Mouse (Mus musculus): Measurements from ENCODE around the gene Gm37240.
A peak's percentile ranks its signal among the peaks of the same experiment; 100 is the strongest.
"Not testable (repeated sequence)": the region's sequence is repeated elsewhere in the genome, so short reads cannot be mapped to it uniquely, and the experiment has no call there.

Gm37240 gene

DNA sequence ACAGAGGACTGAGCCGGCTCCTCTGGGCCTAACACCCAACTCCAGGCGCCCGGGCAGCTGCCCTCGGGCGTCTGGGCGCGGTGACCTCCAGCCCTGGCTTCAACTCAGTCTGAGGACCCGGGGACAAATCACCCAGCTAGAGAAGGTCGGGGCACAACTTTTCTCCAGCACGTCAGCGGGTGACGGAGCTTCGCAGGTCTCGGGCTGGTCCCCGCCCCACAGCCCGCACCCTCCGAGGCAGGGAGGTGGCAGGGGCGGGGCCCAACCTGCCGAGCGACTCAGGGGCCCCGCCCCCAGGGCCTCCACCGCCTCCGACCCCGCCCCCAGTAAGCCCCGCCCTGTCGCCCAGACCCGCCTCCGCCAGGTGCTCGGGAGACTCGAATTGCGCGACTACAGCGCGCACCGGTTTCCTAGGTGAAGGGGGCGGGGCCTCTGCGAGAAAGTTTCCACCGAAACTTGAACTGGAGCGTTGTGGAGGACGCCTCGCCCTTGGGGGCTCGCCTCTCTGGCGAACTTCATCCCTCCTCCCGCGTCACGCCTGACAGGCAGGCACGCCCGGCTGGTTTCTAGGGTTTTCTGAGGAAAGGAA, at the start of gene Gm37240, which contains the start of gene Glt28d2:
Gene Gm37240, minus strand, starts transcription at position 280 of the 589 bp plus-strand sequence.
Gene Glt28d2, minus strand, starts transcription at position 278 of the 589 bp plus-strand sequence.
- peak; percentile 76 to 88 for DNase-seq (ENCODE audit: low spot score in 2 of 2)

DNA sequence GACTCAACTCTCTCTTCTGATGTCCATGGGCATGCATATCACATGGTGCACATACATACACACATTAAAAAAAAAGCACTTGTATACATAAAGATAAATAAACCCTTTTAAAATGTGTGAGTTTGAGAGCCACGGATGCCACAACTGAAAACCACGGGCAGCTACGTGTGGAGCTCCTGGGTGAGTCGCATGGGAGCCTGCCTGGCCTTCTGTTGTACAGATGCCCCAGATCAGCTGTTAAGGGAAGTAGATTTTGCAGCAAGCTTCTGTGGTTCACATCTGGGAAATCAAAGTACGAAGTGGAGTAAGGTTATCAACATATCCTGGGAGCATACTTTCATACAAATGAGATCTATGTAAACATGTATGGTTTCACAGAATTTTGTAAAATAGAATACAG, 46.3 kb upstream of the Gm37240 start:
- no peak for DNase-seq (ENCODE audit: low spot score in 2 of 2)

DNA sequence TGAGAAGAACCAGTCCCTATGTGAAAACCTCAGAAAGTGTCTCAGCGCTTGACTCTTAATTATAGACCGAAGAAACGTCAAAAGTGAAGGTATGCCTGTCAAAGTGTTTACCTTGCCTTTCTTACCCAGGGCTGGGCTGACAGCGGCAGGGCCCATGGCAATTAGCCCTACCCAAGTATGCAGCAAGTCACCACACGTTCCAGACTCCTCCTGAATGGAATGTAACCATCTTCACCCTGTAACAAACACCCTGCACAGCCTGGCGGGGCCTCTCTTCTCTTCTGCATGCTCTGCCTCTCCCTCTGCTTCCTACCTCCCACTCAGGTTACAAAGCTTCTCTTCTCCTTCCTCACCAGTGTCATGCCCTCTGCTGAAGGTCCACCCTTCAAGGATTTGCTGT, 44.5 kb upstream of the Gm37240 start:
- no peak for DNase-seq (ENCODE audit: low spot score in 2 of 2)

DNA sequence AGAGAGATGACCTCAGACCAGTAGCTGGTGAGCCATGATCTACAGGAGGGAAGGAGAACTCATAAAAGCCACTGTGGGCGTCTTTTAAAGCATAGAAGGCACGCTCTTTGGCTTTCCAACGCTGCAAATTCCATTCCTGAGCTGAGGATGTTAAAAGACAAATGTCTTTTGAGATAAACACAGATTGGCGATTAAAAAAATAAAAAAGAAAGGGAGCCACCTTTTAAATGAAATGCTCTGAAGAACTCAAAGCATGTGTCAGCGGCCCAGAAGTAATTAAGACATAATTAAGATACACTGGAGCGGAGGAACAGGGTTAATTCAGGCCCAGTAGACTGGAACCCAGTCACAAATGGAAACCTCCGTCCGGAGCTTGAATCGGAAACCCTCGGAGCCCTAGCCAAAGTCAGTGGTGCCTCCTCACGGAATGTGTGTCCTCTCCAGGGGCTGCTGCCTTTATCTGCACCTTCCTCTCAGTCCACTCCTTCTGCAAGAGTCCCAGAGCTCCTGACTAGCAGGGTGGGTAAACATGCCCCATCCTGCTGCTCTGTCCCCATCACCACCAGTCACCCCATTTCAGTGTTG, 43.4 kb upstream of the Gm37240 start:
- no peak for DNase-seq (ENCODE audit: low spot score in 2 of 2)

DNA sequence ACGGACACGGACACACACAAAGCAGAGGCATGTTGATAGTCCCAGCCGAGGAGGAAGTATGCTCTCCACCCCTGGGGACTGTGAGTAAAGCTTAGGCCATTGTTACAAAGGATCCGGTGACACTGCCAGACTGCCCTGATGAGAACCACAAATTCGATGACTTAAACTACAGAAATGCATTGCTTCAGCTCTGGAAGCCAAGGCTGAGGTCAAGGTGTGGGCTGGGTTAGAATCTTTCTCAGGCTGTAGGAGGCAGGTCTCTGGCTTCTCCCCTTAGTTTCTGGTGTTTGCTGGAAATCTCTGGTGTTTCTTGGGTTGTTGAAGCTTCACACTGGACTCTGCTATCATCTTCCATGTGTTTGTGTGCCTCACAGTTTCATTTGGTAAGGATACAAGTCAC, 42.4 kb upstream of the Gm37240 start:
- no peak for DNase-seq (ENCODE audit: low spot score in 2 of 2)

DNA sequence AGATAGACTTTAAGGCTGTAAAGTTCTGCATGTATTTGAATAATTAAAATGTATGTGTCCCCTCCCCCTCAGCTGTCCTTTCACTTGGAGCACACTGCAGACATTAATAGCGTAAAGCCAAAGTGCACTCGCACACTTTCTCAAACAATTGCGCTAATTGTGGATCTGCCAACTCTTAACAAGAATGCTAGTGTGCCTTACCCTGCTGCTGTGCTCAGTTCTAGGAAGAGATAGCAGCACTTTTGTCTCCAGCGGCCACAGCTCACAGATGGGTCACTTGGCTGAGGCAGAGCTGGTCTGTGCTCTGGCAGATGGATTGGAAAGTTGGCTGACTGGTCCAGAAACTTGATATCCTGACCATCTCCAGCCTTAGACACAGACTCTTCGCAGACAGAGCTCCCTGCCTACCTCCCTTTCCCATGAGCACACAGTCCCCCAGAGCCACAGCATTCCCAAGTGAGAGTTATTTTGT, 40.9 kb upstream of the Gm37240 start:
- no peak for DNase-seq (ENCODE audit: low spot score in 2 of 2)

DNA sequence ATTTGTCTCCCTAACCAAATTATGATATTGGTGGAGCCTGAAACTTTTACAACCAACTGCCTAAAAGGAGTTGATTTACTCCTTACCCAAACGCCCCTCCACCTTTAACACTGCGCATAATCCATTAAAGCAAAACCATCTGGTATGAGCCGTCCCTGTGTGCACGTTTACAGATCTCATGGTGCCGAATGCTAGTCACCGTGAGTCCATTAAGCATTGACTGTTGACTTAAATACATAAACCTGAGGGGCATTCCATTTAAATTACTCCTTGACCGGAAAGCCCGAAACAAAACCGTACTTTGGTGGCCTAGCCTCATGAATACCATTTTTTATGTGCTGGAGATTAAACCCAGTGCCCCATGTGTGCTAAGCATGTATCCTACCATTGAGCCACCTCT, 40.0 kb upstream of the Gm37240 start:
- DNase-seq (ENCODE audit: low spot score in 2 of 2), result no peak

DNA sequence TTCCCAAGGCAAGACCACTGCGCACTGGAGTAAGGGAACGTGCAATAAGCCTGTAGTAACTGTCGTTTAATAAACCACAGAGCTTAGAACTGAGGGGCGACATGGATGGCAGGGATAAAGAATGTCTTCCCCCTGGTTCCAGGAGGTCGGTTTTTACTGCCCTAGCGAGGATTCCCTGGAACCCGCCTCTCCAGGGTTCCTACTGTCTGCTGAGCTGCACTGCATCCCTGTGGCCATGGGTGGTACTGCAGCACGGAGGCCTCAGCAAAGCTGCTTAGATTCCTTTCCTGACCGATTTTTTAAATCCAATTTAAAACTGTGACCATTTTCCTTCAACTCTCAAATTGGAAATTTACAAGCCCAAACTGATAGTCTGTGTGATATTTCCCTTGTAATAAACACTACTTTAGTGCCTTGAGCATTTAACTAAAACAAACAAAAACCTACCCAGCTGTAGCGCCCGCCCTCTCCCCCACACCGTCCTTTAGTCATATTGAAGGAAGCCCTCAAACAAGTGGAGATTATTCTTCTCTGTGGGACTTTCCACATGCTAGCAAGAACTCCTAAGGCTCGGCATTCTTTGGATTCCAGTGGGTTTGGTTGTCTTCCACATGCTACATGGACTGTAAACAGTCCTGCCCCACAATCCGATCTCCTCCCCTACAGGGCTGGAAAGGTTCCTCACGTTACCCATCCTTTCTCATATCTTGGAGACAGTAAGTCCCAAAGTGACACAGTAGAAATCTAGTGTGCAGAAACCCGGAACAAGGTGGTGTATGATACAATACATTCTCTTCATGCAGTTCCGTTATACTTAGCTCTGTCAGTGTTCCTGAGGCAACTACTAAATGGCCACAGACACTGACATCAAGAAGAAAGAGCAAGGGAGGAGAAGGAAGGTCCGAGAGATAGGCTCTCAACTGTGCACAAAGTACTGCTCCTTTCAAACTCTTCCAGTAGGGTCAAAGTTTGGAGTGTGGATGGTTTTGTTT, 36.9 kb upstream of the Gm37240 start:
- DNase-seq (ENCODE audit: low spot score in 2 of 2), result peak; percentile 42 to 83

DNA sequence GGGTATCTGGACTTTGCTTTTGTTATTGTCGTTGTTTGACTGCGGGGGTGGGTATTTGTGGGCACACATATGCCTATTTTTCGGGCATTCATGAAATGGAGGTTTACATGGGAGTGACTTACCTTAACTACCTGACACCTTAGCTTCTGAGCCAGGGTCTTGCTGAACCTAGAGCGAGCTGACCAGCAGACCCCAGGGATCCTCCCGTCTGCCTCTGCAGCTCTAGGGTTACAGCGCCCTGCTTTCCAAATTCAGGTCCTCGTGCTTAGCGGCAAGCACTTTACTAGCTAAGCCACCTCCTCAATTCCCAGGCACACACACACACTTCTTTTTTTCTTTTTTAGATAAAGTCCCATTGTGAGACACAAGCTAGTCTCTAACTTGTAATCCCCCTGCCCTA, 36.0 kb upstream of the Gm37240 start:
- no peak for DNase-seq (ENCODE audit: low spot score in 2 of 2)

DNA sequence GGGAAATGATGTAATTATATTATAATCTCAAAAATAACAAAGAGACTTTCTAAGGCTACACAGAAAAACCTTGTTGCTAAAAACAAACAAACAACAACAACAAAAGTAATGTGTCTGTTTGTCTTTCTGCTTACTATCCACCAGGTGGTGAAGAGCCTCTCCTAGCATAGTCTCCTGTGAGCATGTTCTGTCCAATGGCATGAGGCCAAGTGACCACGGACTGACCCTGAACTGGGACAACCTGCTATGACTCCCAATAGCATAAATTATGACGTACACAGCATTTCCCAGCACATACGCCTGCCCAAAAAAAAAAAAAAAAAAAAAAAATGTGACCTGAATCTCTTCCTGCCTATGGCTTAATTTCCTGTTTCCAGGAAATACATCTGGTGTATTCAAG, 35.0 kb upstream of the Gm37240 start:
- no peak for DNase-seq (ENCODE audit: low spot score in 2 of 2)

DNA sequence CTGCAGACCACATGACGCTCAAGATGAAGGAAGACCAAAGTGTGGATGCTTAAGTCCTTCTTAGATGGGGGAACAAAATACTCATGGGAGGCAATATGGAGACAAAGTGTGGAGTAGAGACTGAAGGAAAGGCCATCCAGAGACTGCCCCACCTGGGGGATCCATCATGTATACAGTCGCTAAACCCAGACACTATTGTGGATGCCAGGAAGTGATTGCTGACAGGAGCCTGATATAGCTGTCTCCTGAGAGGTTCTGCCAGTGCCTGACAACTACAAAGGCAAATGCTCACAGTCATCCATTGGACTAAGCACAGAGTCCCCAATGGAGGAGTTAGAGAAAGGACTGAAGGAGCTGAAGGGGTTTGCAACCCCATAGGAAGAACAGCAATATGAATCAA, 33.4 kb upstream of the Gm37240 start:
- DNase-seq (ENCODE audit: low spot score in 2 of 2), result not testable (repeated sequence)

DNA sequence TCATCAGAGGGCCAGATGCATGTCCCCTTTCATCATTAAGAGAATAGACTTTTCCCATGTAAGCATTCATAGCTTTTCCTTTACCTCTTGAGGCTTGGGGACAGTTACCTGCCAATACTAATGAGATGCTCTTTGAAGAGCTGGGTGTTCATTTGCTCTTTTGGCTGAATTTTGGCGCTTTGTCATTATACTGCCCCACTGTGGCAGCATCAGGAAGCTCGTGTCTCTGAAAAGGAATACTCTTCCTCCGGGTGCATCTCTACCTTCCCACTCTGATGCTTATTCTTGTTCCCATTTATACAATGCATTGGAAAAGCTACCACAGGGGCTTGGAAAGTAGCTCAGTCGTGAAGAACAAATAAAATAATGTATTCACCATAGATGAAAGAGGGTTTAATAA, 30.3 kb upstream of the Gm37240 start:
- no peak for DNase-seq (ENCODE audit: low spot score in 2 of 2)

DNA sequence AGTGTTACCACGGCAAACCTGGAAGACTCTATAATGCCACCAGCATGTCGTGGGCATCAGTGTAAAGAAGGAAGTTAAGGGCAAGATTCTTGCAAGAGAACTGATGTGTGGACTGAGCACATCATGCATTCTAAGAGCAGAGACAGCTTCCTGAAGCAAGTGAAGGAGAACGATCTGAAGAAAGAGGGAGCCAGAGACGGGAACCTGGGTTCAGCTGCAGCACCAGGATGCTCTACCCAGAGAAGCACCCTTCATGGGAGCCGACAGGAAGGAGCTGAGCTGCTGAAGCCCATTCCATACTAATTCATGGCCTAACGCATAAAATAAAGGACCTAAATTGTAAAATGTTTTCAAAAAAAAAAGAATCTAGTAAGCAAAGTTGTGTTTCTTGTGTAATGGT, 27.5 kb upstream of the Gm37240 start:
- no peak for DNase-seq (ENCODE audit: low spot score in 2 of 2)

DNA sequence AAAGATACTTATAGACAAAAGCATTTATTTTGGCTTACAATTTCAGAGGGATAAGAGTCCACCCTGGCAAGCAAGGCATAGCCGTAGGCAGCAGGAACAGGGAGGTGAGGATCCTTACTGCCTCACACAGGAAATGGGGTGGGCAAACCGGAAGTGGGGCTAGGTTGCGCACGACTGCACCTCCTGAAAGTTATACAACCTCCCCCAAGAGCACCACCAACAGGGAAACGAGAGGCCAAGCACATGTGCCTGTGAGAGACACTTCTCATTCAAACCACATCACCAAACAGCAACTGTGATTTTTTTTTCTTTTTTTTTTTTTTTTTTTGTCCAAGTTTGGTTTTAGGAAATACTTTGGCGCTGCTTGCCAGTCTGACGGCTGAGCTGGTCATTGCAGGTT, 19.8 kb upstream of the Gm37240 start:
- DNase-seq (ENCODE audit: low spot score in 2 of 2), result no peak

DNA sequence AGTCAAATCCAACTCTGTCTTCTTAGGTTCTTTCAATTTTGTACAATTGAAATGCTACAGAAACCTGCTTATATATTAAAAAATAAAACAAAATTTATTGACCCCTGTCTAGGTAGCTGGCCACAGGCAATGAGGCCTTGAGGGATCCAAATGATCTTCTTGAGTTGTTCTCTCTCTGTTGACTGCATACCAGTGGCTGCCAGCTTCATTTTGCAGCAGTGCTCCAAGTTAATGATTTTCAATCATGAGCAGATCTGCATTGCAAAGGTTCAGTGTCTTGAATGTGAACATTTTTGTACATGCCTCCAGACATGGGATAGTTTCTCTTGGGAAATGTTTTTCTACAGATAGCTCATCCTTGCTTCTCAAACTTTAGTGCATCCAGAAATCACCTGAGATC, 17.1 kb upstream of the Gm37240 start:
- DNase-seq (ENCODE audit: low spot score in 2 of 2), result no peak

DNA sequence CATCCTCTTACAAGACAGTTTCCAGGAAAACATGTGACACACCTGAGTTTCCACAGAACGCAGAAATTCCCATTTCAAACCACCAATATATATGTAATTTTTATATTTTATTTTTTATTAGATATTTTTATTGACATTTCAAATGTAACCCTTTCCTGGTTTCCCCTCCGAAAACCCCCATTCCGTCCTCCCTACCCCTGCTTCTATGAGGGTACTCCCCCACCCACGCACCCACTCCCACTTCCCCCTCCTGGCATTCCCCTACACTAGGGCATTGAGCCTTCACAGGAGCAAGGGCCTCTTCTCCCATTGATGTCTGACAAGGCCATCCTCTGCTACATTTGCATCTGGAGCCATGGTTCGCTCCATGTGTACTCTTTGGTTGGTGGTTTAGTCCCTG, 7.7 kb upstream of the Gm37240 start:
- DNase-seq (ENCODE audit: low spot score in 2 of 2), result no peak

DNA sequence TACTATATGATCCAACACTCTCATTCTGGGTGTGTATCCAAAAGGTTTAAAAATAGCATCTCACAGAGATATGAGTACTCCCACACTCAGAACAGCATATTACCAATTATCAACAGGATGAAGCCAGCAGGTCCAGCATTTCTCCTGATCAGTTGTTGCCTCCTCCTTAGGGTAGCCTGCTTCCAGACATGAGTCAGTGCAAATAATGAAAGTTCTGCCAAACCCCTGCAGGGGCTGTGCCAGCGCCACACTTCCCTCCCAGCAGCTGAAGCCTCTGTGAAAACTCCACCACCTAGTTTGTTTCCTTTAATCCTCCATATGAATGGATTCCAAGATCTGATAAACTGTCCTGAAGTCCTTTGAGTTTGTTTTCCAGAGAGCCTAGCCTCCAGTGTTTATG, 4.3 kb upstream of the Gm37240 start:
- DNase-seq (ENCODE audit: low spot score in 2 of 2), result no peak

DNA sequence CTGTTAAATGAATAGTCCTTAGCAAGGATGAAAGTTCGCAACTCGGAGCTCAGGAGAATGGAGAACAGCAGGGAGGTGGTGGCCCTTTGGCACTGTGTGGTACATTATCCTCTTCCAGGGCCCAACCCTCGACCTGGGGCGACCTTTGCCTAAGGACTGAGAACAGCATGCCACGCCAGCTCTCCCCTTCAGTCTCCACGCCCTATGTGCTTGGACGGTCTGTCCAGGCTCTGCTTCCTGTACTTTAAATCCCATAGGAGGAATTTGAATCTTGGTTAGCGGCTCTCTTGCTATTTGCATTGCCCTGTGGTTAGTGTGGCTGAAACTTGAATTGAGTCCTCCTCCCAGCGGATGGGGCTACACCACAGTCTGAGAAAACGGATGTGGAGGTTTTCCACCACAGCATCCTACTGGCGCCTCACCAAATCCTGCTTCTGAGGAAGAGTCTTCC, 928 bp upstream of the Gm37240 start:
- DNase-seq (ENCODE audit: low spot score in 2 of 2), result no peak

DNA sequence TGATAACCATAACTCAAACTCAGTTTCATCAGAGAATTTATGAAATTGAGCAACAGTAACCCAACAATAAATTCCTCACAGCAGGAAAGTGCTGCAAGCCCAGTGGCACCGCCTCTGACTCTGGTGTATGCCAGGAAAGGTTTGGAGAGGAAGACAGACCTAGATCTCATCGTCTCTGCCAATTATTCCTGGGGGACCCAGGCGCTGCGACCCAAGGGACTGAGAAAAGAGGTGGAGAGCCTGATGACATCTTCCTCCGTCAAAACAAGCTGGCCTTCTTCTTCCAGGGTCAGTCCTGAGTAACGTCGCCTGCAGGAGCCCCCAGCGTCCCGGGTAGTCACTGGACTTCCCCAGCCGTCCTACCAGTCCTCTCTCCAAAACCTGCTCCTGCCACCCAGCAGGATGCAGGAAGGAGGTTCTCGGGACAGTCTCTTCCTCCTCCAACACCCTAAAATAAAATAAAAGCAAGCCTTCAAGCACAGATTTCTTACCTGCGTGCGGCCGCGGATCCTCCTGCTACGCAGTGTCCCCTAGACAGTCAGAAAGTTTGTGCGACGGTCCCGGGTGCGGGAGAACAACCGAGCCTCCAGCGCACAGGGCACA, 581 bp downstream of the Gm37240 start:
- no peak for DNase-seq (ENCODE audit: low spot score in 2 of 2)

DNA sequence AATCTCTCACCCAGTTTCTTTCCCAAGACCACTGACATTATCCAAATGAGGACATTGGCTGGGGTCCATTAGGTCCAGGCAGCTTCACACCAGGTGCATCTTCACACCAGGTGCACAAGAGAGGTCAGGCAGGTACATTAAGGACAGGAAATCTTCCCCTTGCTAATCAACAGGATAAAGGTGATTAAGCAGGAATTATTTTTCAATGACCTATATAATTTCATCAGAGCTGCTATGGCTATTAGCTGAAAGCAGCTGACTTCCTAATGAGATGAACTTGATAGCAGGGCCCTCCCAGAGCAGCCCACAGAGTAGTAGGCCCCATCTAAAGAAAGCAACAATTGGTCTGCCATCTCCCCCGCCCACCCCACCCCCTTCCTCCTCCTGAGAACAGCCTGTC, 1.4 kb downstream of the Gm37240 start:
- DNase-seq (ENCODE audit: low spot score in 2 of 2), result no peak

DNA sequence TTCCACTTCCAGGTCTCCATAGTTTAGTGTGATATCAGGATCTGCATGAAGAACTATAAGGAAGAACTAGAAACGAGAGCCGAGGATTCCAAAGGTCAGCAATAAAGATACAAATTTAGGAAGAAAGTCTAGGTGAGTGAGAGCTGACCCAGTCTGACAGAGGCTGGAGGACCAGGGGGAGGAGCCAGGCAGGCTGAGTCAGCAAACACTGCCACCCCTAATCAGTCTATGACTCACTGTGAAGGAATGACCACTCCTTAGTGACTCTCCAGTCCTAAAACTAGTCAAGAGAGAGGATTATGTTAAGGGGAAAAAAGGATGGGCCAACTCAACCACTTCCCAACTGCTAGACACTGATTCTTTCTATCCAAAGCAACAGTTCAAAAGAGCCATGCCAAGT, 6.6 kb downstream of the Gm37240 start:
- DNase-seq (ENCODE audit: low spot score in 2 of 2), result no peak

DNA sequence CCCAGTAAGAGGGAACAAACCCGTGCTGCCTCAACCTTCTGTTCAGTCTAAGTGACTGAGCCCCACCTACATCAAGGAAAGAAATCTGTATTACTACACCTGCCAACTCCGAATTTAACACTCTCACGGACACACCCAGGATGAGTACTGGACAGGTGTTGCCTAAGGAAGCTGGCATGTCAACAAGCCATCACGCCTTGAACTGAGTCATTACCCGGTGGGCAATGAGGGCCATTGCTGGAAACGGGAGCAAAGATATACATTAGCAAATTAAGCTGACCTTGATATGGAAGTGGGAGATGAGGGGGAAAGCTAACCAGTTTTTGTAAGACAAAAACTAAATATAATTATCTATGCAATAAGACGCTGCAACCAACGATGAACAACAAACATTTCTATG, 7.2 kb downstream of the Gm37240 start:
- no peak for DNase-seq (ENCODE audit: low spot score in 2 of 2)

Data from spleen, postnatal 4 days (tissue).